ENCODE assay signal across 8 mouse cellular contexts in the genomic region with DNA sequence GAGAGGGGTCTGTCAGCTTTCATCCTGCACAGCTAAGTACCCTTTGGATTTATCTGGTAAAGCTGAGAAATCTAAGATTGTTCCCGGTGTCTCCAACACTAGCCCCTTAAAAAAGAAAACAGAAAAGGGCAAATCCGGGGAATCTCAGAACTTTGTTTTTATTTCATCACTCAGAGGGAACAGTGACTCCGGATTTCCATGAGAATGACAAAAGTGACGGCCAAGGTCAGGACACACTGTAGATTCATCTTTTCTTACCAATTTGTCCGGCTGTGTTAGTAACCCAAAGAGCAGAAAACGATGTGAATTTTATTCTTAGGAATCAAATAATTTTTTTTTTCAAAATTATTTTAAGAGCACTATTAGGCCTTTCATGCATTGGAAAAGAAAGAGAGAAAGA. TPM values are rescaled to one million over a fixed set of nuclear protein-coding genes. Genes with fewer than 3 reads are reported as not detected.
A peak's percentile ranks its signal among the peaks of the same experiment; 100 is the strongest.
DNase-seq lines count a peak whose midpoint lies in the region; ATAC-seq and TF ChIP-seq lines count a peak whose summit lies in the region.

No protein-coding gene starts in this region.

- H3K4me1 ChIP-seq in cerebellum, adult 2 months (ENCODE audit: control insufficient read depth, insufficient read depth, low read length): peaks cover 9% of the 10 kb centered on the region; the same call in 1 of the 2 replicates
- peaks cover 13% of the 10 kb centered on the region for H3K4me1 ChIP-seq in hindbrain, embryonic 13.5 days (replicated peaks)
- H3K4me1 ChIP-seq in midbrain, postnatal 0 days (ENCODE audit: insufficient read depth, low read length): no peaks in the 10 kb centered on the region

- peak overlapping the region; percentile 76 for H3K4me2 ChIP-seq in hindbrain, embryonic 13.5 days
- H3K4me2 ChIP-seq in midbrain, postnatal 0 days (ENCODE audit: low read depth, low read length, poor library complexity, severe bottlenecking): no peak overlapping the region

- peak overlapping the region; percentile 95; the same call in 1 of the 2 replicates for H3K27ac ChIP-seq in cerebellum, adult 2 months (ENCODE audit: insufficient read depth, low read length)
- peak overlapping the region; percentile 97 for H3K27ac ChIP-seq in layer of hippocampus, adult 2 months
- H3K27ac ChIP-seq in hindbrain, embryonic 13.5 days: no peak overlapping the region
- peak overlapping the region; percentile 80 for H3K27ac ChIP-seq in midbrain, postnatal 0 days (ENCODE audit: low read depth, low read length)

- no peak for TF ChIP-seq CTCF in cerebellum, adult 2 months (IDR thresholded peaks at IDR 0.05; ENCODE audit: borderline replicate concordance, insufficient read depth, low read depth, low read length)
- TF ChIP-seq CTCF in layer of hippocampus, adult 2 months (conservative IDR thresholded peaks at IDR 0.05): no peak
- TF ChIP-seq CTCF in midbrain, postnatal 0 days (IDR thresholded peaks at IDR 0.05): no peak

- no peak for DNase-seq in cerebellum, adult 2 months
- DNase-seq in cerebellum, postnatal 36 days: no peak
- DNase-seq in layer of hippocampus, adult 2 months (ENCODE audit: low spot score in 2 of 2): no peak
- no peak for DNase-seq in layer of hippocampus, adult 18-20 months (ENCODE audit: low spot score in 2 of 2)
- DNase-seq in midbrain, postnatal 0 days (ENCODE audit: low spot score): no peak
- DNase-seq in right cerebral cortex, postnatal 10 days (ENCODE audit: low spot score in 2 of 2): no peak
- no peak for DNase-seq in layer of hippocampus, postnatal 10 days (ENCODE audit: low spot score in 2 of 2)

- TF ChIP-seq POLR2A in cerebellum, adult 2 months (IDR thresholded peaks at IDR 0.05; ENCODE audit: borderline replicate concordance, insufficient read depth, low read length): no peak

- H3K36me3 ChIP-seq in hindbrain, embryonic 13.5 days: no peaks in the 10 kb centered on the region
- no peaks in the 10 kb centered on the region for H3K36me3 ChIP-seq in midbrain, postnatal 0 days (ENCODE audit: insufficient read depth, low read length)

- no peak overlapping the region for H3K4me3 ChIP-seq in cerebellum, adult 2 months (replicated peaks; ENCODE audit: insufficient read depth, low read depth, low read length)
- H3K4me3 ChIP-seq in layer of hippocampus, adult 2 months: no peak overlapping the region
- H3K4me3 ChIP-seq in hindbrain, embryonic 13.5 days: no peak overlapping the region
- H3K4me3 ChIP-seq in midbrain, postnatal 0 days (ENCODE audit: low read depth, low read length): no peak overlapping the region

- ATAC-seq in hindbrain, embryonic 13.5 days (ENCODE audit: low FRiP score): no peak
- ATAC-seq in midbrain, postnatal 0 days (ENCODE audit: low FRiP score): no peak

- H3K9ac ChIP-seq in hindbrain, embryonic 13.5 days: no peak overlapping the region
- H3K9ac ChIP-seq in midbrain, postnatal 0 days (replicated peaks; ENCODE audit: low read length, poor library complexity, severe bottlenecking): no peak overlapping the region

- no peaks in the 10 kb centered on the region for H3K27me3 ChIP-seq in cerebellum, adult 2 months (ENCODE audit: control insufficient read depth, insufficient read depth, low read length)
- no peaks in the 10 kb centered on the region for H3K27me3 ChIP-seq in hindbrain, embryonic 13.5 days
- H3K27me3 ChIP-seq in midbrain, postnatal 0 days (ENCODE audit: insufficient read depth, low read length): no peaks in the 10 kb centered on the region

- 86% methylated on average over 6 of the region's 6 CpGs for WGBS in cerebellum, adult 2 months
- WGBS in hindbrain, embryonic 13.5 days: 74% methylated on average over 6 of the region's 6 CpGs
- 77% methylated on average over 6 of the region's 6 CpGs for WGBS in midbrain, postnatal 0 days

- no peaks in the 10 kb centered on the region for H3K9me3 ChIP-seq in hindbrain, embryonic 13.5 days
- H3K9me3 ChIP-seq in midbrain, postnatal 0 days (ENCODE audit: low read length): no peaks in the 10 kb centered on the region

RNA-seq across cellular contexts. Expression of gene Hnrnpu, which starts 30.5 kb away (rescaled TPM):
- polyA plus RNA-seq in cerebellum, adult 2 months (2012; rRNA removed): 365 and 383 TPM in 2 replicates
- 100 to 1,000 TPM; 431 to 439 TPM for total RNA-seq in layer of hippocampus, adult 2 months (2021)
- total RNA-seq in layer of hippocampus, adult 18-20 months (2021): 100 to 1,000 TPM; 380 to 416 TPM
- 258 and 293 TPM in 2 replicates for polyA plus RNA-seq in hindbrain, embryonic 13.5 days (2015; fragmentation: Nextera tagmentation; extraction: Ambion mirVana)
- 177 and 211 TPM in 2 replicates for total RNA-seq in midbrain, postnatal 0 days (2014; rRNA removed)
- 136 and 161 TPM in 2 replicates for polyA plus RNA-seq in midbrain, postnatal 0 days (2015; fragmentation: Nextera tagmentation; extraction: Ambion mirVana)
- 100 to 1,000 TPM; 432 to 471 TPM for total RNA-seq in layer of hippocampus, postnatal 10 days (2021)

RNA-seq across cellular contexts. Expression of gene Efcab2, which starts 37.8 kb away (rescaled TPM):
- polyA plus RNA-seq in cerebellum, adult 2 months (2012; rRNA removed): 9.6 and 12.9 TPM in 2 replicates
- 10 to 100 TPM in 1 of 2 experiments, 1 to 10 TPM in 1; 8.1 to 11.1 TPM for total RNA-seq in layer of hippocampus, adult 2 months (2021)
- total RNA-seq in layer of hippocampus, adult 18-20 months (2021): 1 to 10 TPM; 9.6 to 10.0 TPM
- 9.7 and 12.6 TPM in 2 replicates for polyA plus RNA-seq in hindbrain, embryonic 13.5 days (2015; fragmentation: Nextera tagmentation; extraction: Ambion mirVana)
- 5.9 and 8.2 TPM in 2 replicates for total RNA-seq in midbrain, postnatal 0 days (2014; rRNA removed)
- polyA plus RNA-seq in midbrain, postnatal 0 days (2015; fragmentation: Nextera tagmentation; extraction: Ambion mirVana): 11.2 and 13.4 TPM in 2 replicates
- total RNA-seq in layer of hippocampus, postnatal 10 days (2021): 10 to 100 TPM; 10.6 to 11.1 TPM

RNA-seq across cellular contexts. Expression of gene Cox20, which starts 49.2 kb away (rescaled TPM):
- polyA plus RNA-seq in cerebellum, adult 2 months (2012; rRNA removed): 97.7 and 99.4 TPM in 2 replicates
- 10 to 100 TPM; 33.2 to 38.4 TPM for total RNA-seq in layer of hippocampus, adult 2 months (2021)
- total RNA-seq in layer of hippocampus, adult 18-20 months (2021): 10 to 100 TPM; 37.1 to 38.9 TPM
- polyA plus RNA-seq in hindbrain, embryonic 13.5 days (2015; fragmentation: Nextera tagmentation; extraction: Ambion mirVana): 146 and 152 TPM in 2 replicates
- 32.0 and 57.6 TPM in 2 replicates for total RNA-seq in midbrain, postnatal 0 days (2014; rRNA removed)
- polyA plus RNA-seq in midbrain, postnatal 0 days (2015; fragmentation: Nextera tagmentation; extraction: Ambion mirVana): 92.4 and 108 TPM in 2 replicates
- 10 to 100 TPM; 41.4 to 48.3 TPM for total RNA-seq in layer of hippocampus, postnatal 10 days (2021)
